Mouse (Mus musculus) hindbrain, embryonic 13.5 days (tissue): ENCODE results near the gene Kcnk10. TPM values are rescaled to one million over a fixed set of nuclear protein-coding genes. Genes with fewer than 3 reads are reported as not detected.

Experiments used
- ATAC-seq: fragments of 200-750 bp; cut with Nextera tagmentation; 2 replicates; pipeline ENCODE4 v1.8.0; 2017; ENCODE audit warnings: moderate TSS enrichment; ENCODE audit not compliant: low FRiP score
- H3K27ac ChIP-seq: fragments of 300-500 bp; sonication (generic); 2 replicates; pipeline ENCODE4 v1.5.1; 2015; ENCODE audit warnings: inconsistent platforms, mild to moderate bottlenecking, moderate library complexity
- H3K27me3 ChIP-seq: fragments of 300-500 bp; sonication (generic); 2 replicates; pipeline ENCODE4 v1.6.1; 2015; ENCODE audit warnings: mild to moderate bottlenecking, inconsistent platforms
- H3K36me3 ChIP-seq: fragments of 300-500 bp; sonication (generic); 2 replicates; pipeline ENCODE4 v1.6.1; 2015; ENCODE audit warnings: mild to moderate bottlenecking, inconsistent platforms
- H3K4me1 ChIP-seq: fragments of 300-500 bp; sonication (generic); replicated peaks from 2 replicates; pipeline ENCODE4 v1.6.1; 2015; ENCODE audit warnings: inconsistent platforms
- H3K4me2 ChIP-seq: fragments of 300-500 bp; sonication (generic); 2 replicates; pipeline ENCODE4 v1.6.1; 2015; ENCODE audit warnings: inconsistent platforms, mild to moderate bottlenecking, moderate library complexity
- H3K4me3 ChIP-seq: fragments of 300-500 bp; sonication (generic); 2 replicates; pipeline ENCODE4 v1.5.1; 2015; ENCODE audit warnings: mild to moderate bottlenecking, inconsistent platforms
- H3K9ac ChIP-seq: fragments of 300-500 bp; sonication (generic); 2 replicates; pipeline ENCODE4 v1.6.1; 2015; ENCODE audit warnings: mild to moderate bottlenecking, inconsistent platforms
- H3K9me3 ChIP-seq: fragments of 300-500 bp; sonication (generic); 2 replicates; pipeline ENCODE4 v1.6.1; 2016; ENCODE audit warnings: inconsistent platforms
- WGBS: fragments of 180-500 bp; shearing (Covaris S2); methylation state at CpG from one replicate; pipeline ENCODE4 v1.1.7; 2015; 5-methylcytosine and 5-hydroxymethylcytosine counted together
- polyA plus RNA-seq: library from polyadenylated mRNA; unstranded; fragments of >200 nt; fragmentation: Nextera tagmentation; extraction: Ambion mirVana; gene quantifications from 2 replicates; pipeline ENCODE4 v1.2.1, GENCODE M21; 2015

Gene Kcnk10
- polyA plus RNA-seq, 1 experiment from 2014 or later = 39.6 TPM

DNA sequence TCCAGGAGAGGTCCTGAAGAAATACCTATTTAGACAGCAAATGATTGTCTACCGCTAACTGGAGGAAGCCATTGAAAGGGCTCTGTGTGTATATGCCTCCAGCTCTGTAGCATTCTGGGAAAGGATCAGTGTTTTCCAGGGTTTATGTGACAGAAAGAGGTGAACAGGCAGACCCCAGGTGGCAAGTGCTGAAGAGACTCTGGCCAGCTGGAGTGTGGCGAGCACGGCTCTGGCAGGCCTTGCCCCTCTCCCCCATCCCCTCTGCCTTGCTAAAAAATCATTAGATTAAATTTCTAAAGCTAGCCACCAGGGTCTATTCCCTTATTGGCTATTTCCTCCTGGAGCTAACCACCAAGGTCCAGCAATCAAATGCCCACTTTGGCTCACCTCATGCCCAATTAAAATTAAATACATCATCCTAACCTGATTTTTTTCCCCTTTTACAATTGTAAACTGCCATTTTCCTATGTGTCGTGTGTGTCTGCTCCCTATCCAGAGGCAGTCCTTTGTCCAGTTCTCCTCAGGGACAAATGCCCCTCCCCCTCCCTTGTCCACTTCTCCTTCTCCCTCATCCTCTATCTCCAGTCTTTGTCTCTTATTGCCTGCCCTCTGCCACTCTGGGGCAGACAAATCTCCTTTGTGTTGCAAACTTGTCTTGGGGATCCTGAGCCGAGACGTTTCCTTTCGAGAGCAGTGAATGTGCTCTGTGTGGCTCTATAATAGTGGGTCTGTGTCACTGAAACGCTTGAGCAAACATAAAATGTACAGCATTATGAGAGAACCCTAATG lies 100.2 kb downstream of the Kcnk10 start:
- H3K36me3 ChIP-seq = peaks cover 7% of the 10 kb centered on the region; the same call in 1 of the 2 replicates
- peaks cover 31% of the 10 kb centered on the region for H3K4me1 ChIP-seq
- 0 out of 2 replicates have a peak overlapping the region, but pooled peaks have one; percentile 13 for H3K9ac ChIP-seq
- H3K4me3 ChIP-seq = no peak overlapping the region
- no peaks in the 10 kb centered on the region for H3K9me3 ChIP-seq
- peak; percentile 53 for ATAC-seq
- no peak overlapping the region for H3K4me2 ChIP-seq
- H3K27ac ChIP-seq = peak overlapping the region; percentile 86
- 16% methylated on average over 8 of the region's 8 CpGs for WGBS
- H3K27me3 ChIP-seq = no peaks in the 10 kb centered on the region

DNA sequence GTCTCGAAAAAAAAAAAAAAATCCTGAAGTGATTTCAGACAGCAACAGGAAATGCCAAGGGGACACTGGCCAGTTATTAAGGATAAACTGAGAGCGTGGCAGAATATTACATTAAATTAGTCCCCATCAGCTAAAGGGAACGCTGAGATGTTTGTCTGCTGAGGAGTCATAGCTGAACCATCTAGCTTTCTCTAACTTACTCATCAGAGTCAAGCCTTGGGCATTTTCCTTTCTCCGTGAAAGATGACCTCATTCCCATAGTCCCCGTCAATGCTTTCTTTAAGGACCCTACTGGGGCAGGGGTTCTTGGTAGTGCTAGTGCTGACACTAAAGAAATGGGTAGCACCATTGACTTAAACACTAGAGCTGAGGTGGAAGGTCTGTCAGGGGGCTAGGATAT lies 106.9 kb downstream of the Kcnk10 start:
- WGBS = 86% methylated on average over 5 of the region's 5 CpGs
- Histone ChIP-seq H3K9me3 (no peaks in the 10 kb centered on the region), H3K4me3 (no peak overlapping the region), H3K27me3 (no peaks in the 10 kb centered on the region), H3K27ac (no peak overlapping the region), H3K4me1 (no peaks in the 10 kb centered on the region), H3K36me3 (peaks cover 9% of the 10 kb centered on the region; the same call in 1 of the 2 replicates), H3K4me2 (no peak overlapping the region), H3K9ac (no peak overlapping the region)
- no peak for ATAC-seq

- Histone ChIP-seq H3K27me3 (no peaks in the 10 kb centered on the region), H3K4me1 (no peaks in the 10 kb centered on the region), H3K36me3 (peaks cover 9% of the 10 kb centered on the region; the same call in 1 of the 2 replicates), H3K4me3 (no peak overlapping the region), H3K27ac (no peak overlapping the region), H3K9me3 (no peaks in the 10 kb centered on the region), H3K9ac (no peak overlapping the region), H3K4me2 (no peak overlapping the region)
- 89% methylated on average over 3 of the region's 3 CpGs for WGBS
- ATAC-seq = no peak
Observed at GRCm38 (mm10) chr12:98470097-98470496, 108.0 kb downstream of the Kcnk10 start.

GRCm38 (mm10) chr12:98467793-98468192 lies 110.3 kb downstream of the Kcnk10 start:
- WGBS = 96% methylated on average over 4 of the region's 4 CpGs
- H3K9ac ChIP-seq = no peak overlapping the region
- no peaks in the 10 kb centered on the region for H3K9me3 ChIP-seq
- H3K36me3 ChIP-seq = peaks cover 2% of the 10 kb centered on the region; the same call in 1 of the 2 replicates
- no peak overlapping the region for H3K4me2 ChIP-seq
- H3K27me3 ChIP-seq = no peaks in the 10 kb centered on the region
- no peak overlapping the region for H3K4me3 ChIP-seq
- no peak overlapping the region for H3K27ac ChIP-seq
- H3K4me1 ChIP-seq = no peaks in the 10 kb centered on the region
- no peak for ATAC-seq

GRCm38 (mm10) chr12:98459889-98460288 lies 118.2 kb downstream of the Kcnk10 start:
- ATAC-seq = no peak
- Histone ChIP-seq H3K9me3 (no peaks in the 10 kb centered on the region), H3K36me3 (peaks cover 6% of the 10 kb centered on the region), H3K27ac (no peak overlapping the region), H3K4me1 (peaks cover 9% of the 10 kb centered on the region; the same call in 1 of the 2 replicates), H3K4me2 (no peak overlapping the region), H3K9ac (no peak overlapping the region), H3K27me3 (no peaks in the 10 kb centered on the region), H3K4me3 (no peak overlapping the region)
- WGBS = 50% methylated on average over 3 of the region's 3 CpGs

GRCm38 (mm10) chr12:98458944-98459343 lies 119.2 kb downstream of the Kcnk10 start:
- Histone ChIP-seq H3K4me3 (no peak overlapping the region), H3K9ac (no peak overlapping the region), H3K27me3 (no peaks in the 10 kb centered on the region), H3K4me2 (no peak overlapping the region), H3K36me3 (peaks cover 6% of the 10 kb centered on the region), H3K4me1 (peaks cover 9% of the 10 kb centered on the region; the same call in 1 of the 2 replicates), H3K27ac (no peak overlapping the region), H3K9me3 (no peaks in the 10 kb centered on the region)
- WGBS = 93% methylated on average over 4 of the region's 4 CpGs
- no peak for ATAC-seq

DNA sequence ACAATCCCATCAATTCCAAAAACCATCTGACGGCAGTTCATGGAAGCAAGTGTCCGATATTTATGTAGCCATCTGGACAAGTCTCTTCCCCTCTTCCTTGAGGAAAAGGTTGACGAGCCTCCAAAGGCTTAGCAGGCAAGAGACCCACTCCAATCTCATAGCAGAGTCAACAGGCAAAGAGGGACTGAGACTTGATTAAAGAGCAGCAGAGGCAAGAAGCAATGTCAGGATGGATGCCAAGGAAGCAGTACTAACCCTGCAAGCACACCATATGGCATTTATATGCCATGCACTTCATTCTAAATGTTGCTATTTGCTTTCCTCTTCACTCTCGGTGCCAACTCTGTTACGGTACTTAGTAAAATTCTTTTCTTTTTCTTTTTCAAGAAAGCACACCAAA lies 119.6 kb downstream of the Kcnk10 start:
- H3K4me3 ChIP-seq = no peak overlapping the region
- H3K4me2 ChIP-seq = no peak overlapping the region
- H3K9me3 ChIP-seq = no peaks in the 10 kb centered on the region
- no peak for ATAC-seq
- H3K4me1 ChIP-seq = peaks cover 9% of the 10 kb centered on the region; the same call in 1 of the 2 replicates
- no peak overlapping the region for H3K9ac ChIP-seq
- no peak overlapping the region for H3K27ac ChIP-seq
- no peaks in the 10 kb centered on the region for H3K27me3 ChIP-seq
- 84% methylated on average over 5 of the region's 5 CpGs for whole genome bisulfite sequencing
- peaks cover 10% of the 10 kb centered on the region for H3K36me3 ChIP-seq

- H3K27me3 ChIP-seq = no peaks in the 10 kb centered on the region
- 89% methylated on average over 17 of the region's 17 CpGs for WGBS
- H3K4me2 ChIP-seq = no peak overlapping the region
- no peak overlapping the region; the same call in 1 of the 2 replicates for H3K27ac ChIP-seq
- H3K4me1 ChIP-seq = peaks cover 7% of the 10 kb centered on the region; the same call in 1 of the 2 replicates
- ATAC-seq = no peak
- no peaks in the 10 kb centered on the region for H3K9me3 ChIP-seq
- no peak overlapping the region for H3K4me3 ChIP-seq
- no peak overlapping the region for H3K9ac ChIP-seq
- peaks cover 15% of the 10 kb centered on the region for H3K36me3 ChIP-seq
Observed at GRCm38 (mm10) chr12:98453161-98453560, 124.9 kb downstream of the Kcnk10 start.

DNA sequence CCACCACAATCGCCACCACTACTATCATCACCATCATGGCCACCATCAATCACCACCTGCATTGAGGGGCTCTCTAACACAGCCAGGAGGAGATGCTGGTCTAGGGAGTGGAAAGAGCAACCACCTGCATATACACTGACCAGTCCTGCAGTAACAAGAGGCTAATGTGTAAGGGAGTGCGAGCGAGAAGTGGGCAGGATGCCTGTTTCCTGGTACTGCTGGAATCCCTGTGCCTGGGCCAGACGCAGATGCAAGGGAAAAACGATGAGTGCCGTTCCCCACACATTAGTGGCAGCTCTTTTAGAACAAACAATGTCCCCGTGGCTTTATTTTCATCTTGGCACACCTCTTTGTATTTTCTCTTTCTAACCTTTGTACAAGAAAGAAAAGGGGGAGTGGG lies 125.5 kb downstream of the Kcnk10 start:
- Histone ChIP-seq H3K27me3 (no peaks in the 10 kb centered on the region), H3K4me2 (no peak overlapping the region), H3K4me3 (no peak overlapping the region), H3K9ac (no peak overlapping the region), H3K4me1 (0 out of 2 replicates have a peak, but pooled peaks cover 6% of the 10 kb centered on the region), H3K9me3 (no peaks in the 10 kb centered on the region), H3K36me3 (peaks cover 15% of the 10 kb centered on the region), H3K27ac (no peak overlapping the region; the same call in 1 of the 2 replicates)
- ATAC-seq = no peak
- 79% methylated on average over 7 of the region's 7 CpGs for WGBS

DNA sequence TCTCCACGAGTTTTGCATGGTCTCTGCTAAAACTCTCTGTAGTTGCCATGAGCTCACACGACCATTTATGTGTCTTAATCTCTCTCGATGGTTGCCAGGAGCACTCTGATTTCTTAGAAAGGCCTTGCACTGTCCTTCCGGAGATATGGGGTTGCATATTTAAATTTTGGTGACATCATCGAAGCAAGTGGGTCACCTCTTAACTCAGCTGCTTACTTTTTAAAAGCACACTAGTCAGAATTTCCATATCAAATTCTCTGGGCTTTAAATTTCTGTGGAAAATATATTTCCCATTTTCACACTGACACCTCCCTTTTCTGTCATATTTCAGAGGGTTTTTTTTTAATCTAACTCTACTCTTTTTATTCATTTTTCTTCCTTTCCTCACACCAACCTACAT lies 132.5 kb downstream of the Kcnk10 start:
- no peak for ATAC-seq
- WGBS = 85% methylated on average over 5 of the region's 5 CpGs

DNA sequence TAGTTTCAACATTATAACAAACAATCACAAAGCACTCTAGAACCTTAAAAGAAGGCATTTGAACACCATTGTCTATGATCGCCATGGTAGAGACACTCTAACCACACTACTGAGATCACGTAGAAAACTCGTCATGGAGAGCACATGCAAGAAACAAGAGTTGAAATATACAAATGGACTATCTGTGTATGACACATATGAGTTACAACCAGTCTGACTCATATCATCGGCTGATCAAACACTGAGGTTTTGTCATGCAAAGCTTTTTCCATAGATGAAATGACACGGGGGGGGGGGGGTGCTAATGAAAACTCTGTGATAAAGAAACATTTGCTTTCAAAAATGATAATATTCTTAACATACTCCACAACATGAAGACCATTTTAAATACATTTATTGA lies 133.2 kb downstream of the Kcnk10 start:
- no peak for ATAC-seq

More for the DNA sequence above, 132.5 kb downstream of the Kcnk10 start:
- no peak overlapping the region for H3K4me3 ChIP-seq
- no peaks in the 10 kb centered on the region for H3K27me3 ChIP-seq
- H3K4me1 ChIP-seq = no peaks in the 10 kb centered on the region
- no peaks in the 10 kb centered on the region for H3K9me3 ChIP-seq
- no peak overlapping the region for H3K27ac ChIP-seq
- no peak overlapping the region for H3K9ac ChIP-seq
- 0 out of 2 replicates have a peak, but pooled peaks cover under 1% of the 10 kb centered on the region for H3K36me3 ChIP-seq
- H3K4me2 ChIP-seq = no peak overlapping the region

GRCm38 (mm10) chr12:98443754-98444153 lies 134.4 kb downstream of the Kcnk10 start:
- Histone ChIP-seq H3K9me3 (no peaks in the 10 kb centered on the region), H3K9ac (no peak overlapping the region), H3K4me3 (no peak overlapping the region), H3K36me3 (peaks cover 14% of the 10 kb centered on the region; the same call in 1 of the 2 replicates), H3K4me1 (no peaks in the 10 kb centered on the region), H3K27ac (no peak overlapping the region), H3K4me2 (no peak overlapping the region), H3K27me3 (no peaks in the 10 kb centered on the region)
- 85% methylated on average over 3 of the region's 3 CpGs for WGBS
- ATAC-seq = no peak

More for the DNA sequence above, 133.2 kb downstream of the Kcnk10 start:
- WGBS = 86% methylated on average over 5 of the region's 5 CpGs
- no peak overlapping the region for H3K27ac ChIP-seq
- no peaks in the 10 kb centered on the region for H3K9me3 ChIP-seq
- H3K9ac ChIP-seq = no peak overlapping the region
- H3K4me3 ChIP-seq = no peak overlapping the region
- H3K4me1 ChIP-seq = no peaks in the 10 kb centered on the region
- H3K4me2 ChIP-seq = no peak overlapping the region
- H3K27me3 ChIP-seq = no peaks in the 10 kb centered on the region
- H3K36me3 ChIP-seq = peaks cover 5% of the 10 kb centered on the region; the same call in 1 of the 2 replicates

GRCm38 (mm10) chr12:98438080-98438479 lies 140.0 kb downstream of the Kcnk10 start:
- ATAC-seq = no peak
- Histone ChIP-seq H3K27ac (no peak overlapping the region), H3K9me3 (no peaks in the 10 kb centered on the region), H3K4me3 (no peak overlapping the region), H3K4me1 (no peaks in the 10 kb centered on the region), H3K27me3 (no peaks in the 10 kb centered on the region), H3K36me3 (peaks cover 48% of the 10 kb centered on the region), H3K9ac (no peak overlapping the region), H3K4me2 (no peak overlapping the region)
- 76% methylated on average over 2 of the region's 2 CpGs for WGBS
